Mouse (Mus musculus) embryo, embryonic 9.5 days (tissue): ENCODE data around the gene E2f6.

ENCODE experiments used
- DNase-seq: peaks from one replicate; pipeline ENCODE4 v3.0.0-alpha.2; 2017; ENCODE audit errors: extremely low spot score

E2f6 gene

DNA sequence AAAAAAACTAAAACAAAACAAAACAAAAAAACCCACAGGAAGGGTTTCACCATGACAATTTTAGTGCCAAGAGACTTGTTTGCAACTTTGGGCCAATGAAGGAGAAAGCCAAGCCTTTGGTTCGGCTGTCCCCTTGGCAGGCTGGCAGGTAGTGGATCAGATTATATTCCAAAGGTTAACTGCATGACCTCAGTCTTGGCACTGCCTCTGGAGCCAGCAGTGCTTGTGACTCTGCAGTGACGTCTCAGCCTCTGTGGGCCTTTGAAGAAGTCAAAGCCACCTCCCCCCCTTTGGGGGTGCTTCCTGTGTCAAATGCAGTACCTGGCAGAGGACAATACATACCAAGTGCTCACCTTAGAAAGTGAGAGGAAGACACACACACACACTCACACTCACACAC, 63.3 kb downstream of the E2f6 start:
- DNase-seq = no peak

DNA sequence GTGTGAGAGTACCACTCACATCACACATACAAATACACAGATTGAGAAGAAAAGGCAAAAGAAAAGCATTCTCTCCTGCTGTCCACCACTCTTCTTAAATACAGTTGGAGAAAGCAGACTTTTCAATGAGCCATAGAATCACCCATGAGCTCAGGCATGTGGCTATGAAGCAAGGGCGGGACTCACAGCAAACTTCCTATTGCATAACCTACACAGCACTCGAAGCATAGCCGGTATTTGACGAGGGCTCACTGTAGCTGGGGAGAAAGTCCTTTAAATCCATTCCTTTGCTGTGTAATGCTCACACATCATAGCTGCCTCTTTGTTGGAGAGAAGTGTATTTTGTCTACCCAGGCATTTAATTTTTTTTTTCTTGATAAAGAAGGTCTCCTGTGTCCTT, 64.5 kb downstream of the E2f6 start:
- DNase-seq = no peak

GRCm38 (mm10) chr12:16875678-16876077, 64.9 kb downstream of the E2f6 start:
- no peak for DNase-seq

DNA sequence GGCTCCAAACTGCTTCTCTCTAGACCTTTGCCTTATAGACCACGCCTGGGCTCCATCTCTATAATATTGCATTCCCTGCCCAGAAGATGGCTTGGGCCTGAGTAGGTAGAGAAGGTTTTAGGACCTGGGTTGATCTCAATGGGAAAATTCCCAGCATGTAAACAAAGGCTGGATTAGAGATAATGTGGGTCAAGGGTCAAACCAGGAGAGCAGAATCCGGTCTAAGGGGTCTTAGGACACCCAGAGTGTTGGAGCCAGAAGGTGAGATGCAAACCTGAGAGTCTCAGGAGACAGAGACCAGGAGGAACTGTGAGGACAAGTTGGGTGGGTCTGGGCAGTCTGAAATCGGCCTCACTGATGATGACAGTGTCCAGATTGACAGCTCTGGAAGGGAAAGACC, 65.9 kb downstream of the E2f6 start:
- no peak for DNase-seq

GRCm38 (mm10) chr12:16877141-16877540, 66.4 kb downstream of the E2f6 start:
- DNase-seq = no peak

DNA sequence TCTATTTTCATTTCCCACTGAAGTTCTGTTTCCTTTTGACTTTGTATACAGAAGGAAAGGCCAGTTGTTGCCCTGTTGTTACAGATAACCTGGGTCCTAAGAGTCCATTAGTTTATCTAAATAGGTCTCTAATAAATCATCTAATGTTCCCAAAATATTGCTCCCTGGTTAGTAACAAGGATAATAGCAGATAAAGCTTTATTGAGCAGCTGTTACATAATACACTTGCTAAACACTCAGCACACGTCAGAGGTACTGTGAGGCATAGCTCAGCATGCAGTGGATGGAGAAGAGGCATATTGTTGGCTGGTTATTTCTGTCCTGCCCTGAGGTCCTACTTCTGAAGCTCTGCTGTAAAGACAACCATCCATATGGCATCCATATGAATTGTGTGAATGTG, 66.9 kb downstream of the E2f6 start:
- DNase-seq = no peak

GRCm38 (mm10) chr12:16879369-16879768, 68.6 kb downstream of the E2f6 start:
- no peak for DNase-seq

DNA sequence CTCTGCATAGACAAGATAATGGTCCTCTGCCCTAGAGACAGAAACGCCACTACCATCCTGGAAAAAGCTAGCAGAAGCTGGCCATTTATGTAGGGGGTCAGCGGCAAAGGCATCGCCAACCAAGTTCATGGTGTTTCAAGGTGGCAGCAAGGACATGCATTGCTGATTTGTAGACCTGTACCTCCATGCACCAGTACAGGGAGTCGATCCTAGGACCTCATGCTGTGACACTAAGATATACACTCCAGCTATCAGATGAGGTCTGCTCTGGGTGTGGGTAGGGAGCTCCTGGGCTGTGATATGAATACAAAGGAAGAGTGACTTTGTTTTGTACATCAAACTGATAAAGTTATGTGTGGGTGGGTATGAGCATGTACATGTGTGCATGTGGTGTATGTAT, 69.3 kb downstream of the E2f6 start:
- DNase-seq = no peak

DNA sequence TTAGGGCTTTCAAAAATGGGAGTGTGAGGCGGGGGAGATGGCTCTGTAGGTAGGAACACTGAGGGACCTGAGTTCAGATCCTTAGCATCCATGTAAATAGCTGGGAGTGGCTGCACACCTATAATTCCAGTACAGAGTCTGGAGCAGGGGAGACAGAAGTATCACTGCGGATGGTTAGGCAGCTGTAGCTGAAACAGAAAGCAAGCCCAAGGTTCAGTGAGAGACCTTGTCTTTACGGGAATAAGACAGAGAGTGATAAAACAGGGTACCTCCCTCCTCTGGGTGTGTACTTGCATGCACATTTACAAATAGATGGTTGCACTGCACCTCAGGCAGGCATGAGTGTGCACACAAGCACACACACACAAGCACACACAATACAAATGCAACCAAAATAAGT, 71.7 kb downstream of the E2f6 start:
- DNase-seq = no peak

DNA sequence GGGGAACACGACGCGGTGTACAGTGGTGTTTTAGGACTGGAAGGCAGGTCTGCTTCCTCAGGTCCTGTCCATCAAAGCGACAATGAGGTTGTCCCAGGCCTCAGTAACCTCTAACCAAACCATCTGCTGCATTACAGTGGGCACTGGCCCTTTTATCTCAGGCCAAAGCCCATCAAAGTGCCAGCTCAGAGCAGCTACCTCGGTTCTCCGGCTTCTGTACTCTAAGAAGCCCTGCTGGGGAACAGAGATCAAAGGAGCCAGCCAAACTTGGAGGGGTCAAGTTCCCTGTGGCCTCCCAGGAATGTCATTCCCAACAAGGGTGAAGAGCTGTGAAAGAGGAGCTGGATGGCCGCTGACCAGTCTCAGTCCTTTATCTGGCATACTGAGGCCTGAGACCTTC, 72.3 kb downstream of the E2f6 start:
- DNase-seq = no peak

- no peak for DNase-seq
Measured at GRCm38 (mm10) chr12:16884534-16884933, 73.8 kb downstream of the E2f6 start.

DNA sequence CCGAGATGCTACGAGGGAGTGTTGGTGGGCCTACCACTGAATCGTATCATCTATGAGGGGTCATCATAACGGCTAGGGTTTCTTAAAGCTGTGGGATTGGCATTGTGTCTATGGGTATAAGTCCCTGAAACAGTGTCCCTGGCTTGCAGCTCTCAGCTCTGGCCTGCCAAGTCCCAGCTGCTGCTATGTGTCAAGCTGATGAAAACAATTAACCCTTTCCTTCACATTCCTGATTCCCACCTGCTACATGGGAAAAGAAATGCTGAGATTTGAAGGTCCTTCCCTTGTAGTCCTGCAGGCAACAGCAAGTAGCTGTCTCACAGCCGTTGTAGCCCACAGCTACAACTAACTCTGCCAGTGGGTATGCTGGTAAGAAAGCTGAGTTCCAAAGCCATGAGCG, 75.6 kb downstream of the E2f6 start:
- DNase-seq = no peak
